Mouse (Mus musculus) retina, embryonic 14.5 days (tissue): Measurements from ENCODE around the gene Slc27a3.

Source experiments
- DNase-seq: peaks from one replicate; pipeline ENCODE4 v3.0.0-alpha.2; 2015; ENCODE audit warnings: low spot score

Gene Slc27a3

GRCm38 (mm10) chr3:90391004-90391403, 1.3 kb upstream of the Slc27a3 start:
- DNase-seq: no peak

- DNase-seq: peak; percentile 71
Measured at GRCm38 (mm10) chr3:90388726-90389510, 820 bp downstream of the Slc27a3 start.

- no peak for DNase-seq
Measured at GRCm38 (mm10) chr3:90388192-90388591, 1.5 kb downstream of the Slc27a3 start.

- DNase-seq: no peak
Measured at GRCm38 (mm10) chr3:90387483-90387882, 2.3 kb downstream of the Slc27a3 start.

GRCm38 (mm10) chr3:90386817-90387216, 2.9 kb downstream of the Slc27a3 start:
- no peak for DNase-seq

GRCm38 (mm10) chr3:90384851-90385375, 4.8 kb downstream of the Slc27a3 start:
- no peak for DNase-seq

GRCm38 (mm10) chr3:90383690-90384089, 6.0 kb downstream of the Slc27a3 start:
- DNase-seq: no peak

GRCm38 (mm10) chr3:90381727-90382126, 8.0 kb downstream of the Slc27a3 start:
- DNase-seq: no peak

GRCm38 (mm10) chr3:90378496-90378895, 11.2 kb downstream of the Slc27a3 start:
- no peak for DNase-seq

GRCm38 (mm10) chr3:90376247-90376585, 13.5 kb downstream of the Slc27a3 start:
- DNase-seq: peak; percentile 61

GRCm38 (mm10) chr3:90375562-90376246, 14.0 kb downstream of the Slc27a3 start:
- DNase-seq: no peak

GRCm38 (mm10) chr3:90374368-90374767, 15.4 kb downstream of the Slc27a3 start:
- DNase-seq: no peak

- peak; percentile 93 for DNase-seq
Measured at GRCm38 (mm10) chr3:90373432-90374028, 16.2 kb downstream of the Slc27a3 start.

GRCm38 (mm10) chr3:90372817-90373216, 16.9 kb downstream of the Slc27a3 start:
- DNase-seq: no peak

GRCm38 (mm10) chr3:90371857-90372256, 17.9 kb downstream of the Slc27a3 start:
- no peak for DNase-seq

GRCm38 (mm10) chr3:90369041-90369440, 20.7 kb downstream of the Slc27a3 start:
- DNase-seq: no peak

- no peak for DNase-seq
Measured at GRCm38 (mm10) chr3:90367001-90367632, 22.6 kb downstream of the Slc27a3 start.

GRCm38 (mm10) chr3:90362346-90362745, 27.4 kb downstream of the Slc27a3 start:
- no peak for DNase-seq

GRCm38 (mm10) chr3:90361476-90361875, 28.3 kb downstream of the Slc27a3 start:
- DNase-seq: no peak

- DNase-seq: no peak
Measured at GRCm38 (mm10) chr3:90359230-90359629, 30.5 kb downstream of the Slc27a3 start.

- DNase-seq: no peak
Measured at GRCm38 (mm10) chr3:90357959-90358358, 31.8 kb downstream of the Slc27a3 start.

- DNase-seq: no peak
Measured at GRCm38 (mm10) chr3:90347847-90348246, 41.9 kb downstream of the Slc27a3 start.
